Mouse (Mus musculus) midbrain, embryonic 12.5 days (tissue): ENCODE results near the gene Fbxl7. TPM values are rescaled to one million over a fixed set of nuclear protein-coding genes. Genes with fewer than 3 reads are reported as not detected.
A peak's percentile ranks its signal among the peaks of the same experiment; 100 is the strongest.

ENCODE experiments used
- ATAC-seq: fragments of 200-750 bp; cut with Nextera tagmentation; 2 replicates; pipeline ENCODE4 v1.8.0; 2017; ENCODE audit warnings: low read depth, moderate TSS enrichment, moderate library complexity; ENCODE audit not compliant: low FRiP score
- H3K27ac ChIP-seq: fragments of 300-500 bp; sonication (generic); replicated peaks from 2 replicates; pipeline ENCODE4 v1.5.1; 2016; ENCODE audit warnings: mild to moderate bottlenecking
- H3K27me3 ChIP-seq: fragments of 300-500 bp; sonication (generic); 2 replicates; pipeline ENCODE4 v1.6.1; 2016; ENCODE audit warnings: mild to moderate bottlenecking
- H3K36me3 ChIP-seq: fragments of 300-500 bp; sonication (generic); 2 replicates; pipeline ENCODE4 v1.6.1; 2016
- H3K4me1 ChIP-seq: fragments of 300-500 bp; sonication (generic); 2 replicates; pipeline ENCODE4 v1.6.1; 2016
- H3K4me2 ChIP-seq: fragments of 300-500 bp; sonication (generic); replicated peaks from 2 replicates; pipeline ENCODE4 v1.6.1; 2016; ENCODE audit warnings: mild to moderate bottlenecking, moderate library complexity
- H3K4me3 ChIP-seq: fragments of 300-500 bp; sonication (generic); 2 replicates; pipeline ENCODE4 v1.5.1; 2016; ENCODE audit warnings: mild to moderate bottlenecking
- H3K9ac ChIP-seq: fragments of 300-500 bp; sonication (generic); replicated peaks from 2 replicates; pipeline ENCODE4 v1.6.1; 2016; ENCODE audit warnings: mild to moderate bottlenecking, moderate library complexity
- H3K9me3 ChIP-seq: fragments of 300-500 bp; sonication (generic); 2 replicates; pipeline ENCODE4 v1.6.1; 2016; ENCODE audit warnings: mild to moderate bottlenecking
- WGBS: fragments of 180-500 bp; shearing (Covaris S2); methylation state at CpG from one replicate; pipeline ENCODE4 v1.1.7; 2016; 5-methylcytosine and 5-hydroxymethylcytosine counted together
- polyA plus RNA-seq: library from polyadenylated mRNA; unstranded; fragments of >200 nt; fragmentation: Nextera tagmentation; extraction: Ambion mirVana; gene quantifications from 2 replicates; pipeline ENCODE4 v1.2.1, GENCODE M21; 2016

Fbxl7 gene
- polyA plus RNA-seq, 1 experiment from 2014 or later, result 27.2 TPM

DNA sequence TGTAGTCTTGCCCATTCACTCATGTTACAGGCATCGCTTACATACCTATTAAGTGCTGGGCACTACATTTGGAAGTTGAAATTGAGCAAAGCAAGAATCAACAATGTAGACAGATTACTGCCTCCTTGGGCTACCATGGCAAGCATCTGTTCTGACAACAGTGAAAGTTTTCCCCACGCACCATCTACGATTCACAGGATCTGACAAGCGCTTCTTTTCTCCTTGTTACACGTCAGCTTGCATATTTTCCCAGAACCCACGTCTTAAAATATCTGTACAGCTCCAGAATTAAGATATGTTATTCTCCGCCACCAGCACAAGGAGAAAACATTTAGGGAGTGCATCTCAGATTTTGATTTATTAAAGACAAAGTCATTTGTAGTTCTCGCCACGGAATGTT, 213.1 kb downstream of the Fbxl7 start:
- 94% methylated on average over 9 of the region's 9 CpGs for WGBS
- Histone ChIP-seq H3K27ac (no peak overlapping the region), H3K27me3 (no peaks in the 10 kb centered on the region), H3K36me3 (no peaks in the 10 kb centered on the region), H3K4me3 (no peak overlapping the region), H3K4me2 (no peak overlapping the region), H3K9me3 (no peaks in the 10 kb centered on the region), H3K9ac (no peak overlapping the region), H3K4me1 (no peaks in the 10 kb centered on the region)
- no peak for ATAC-seq

GRCm38 (mm10) chr15:26673239-26673859, 222.0 kb downstream of the Fbxl7 start:
- 85% methylated on average over 5 of the region's 5 CpGs for WGBS

DNA sequence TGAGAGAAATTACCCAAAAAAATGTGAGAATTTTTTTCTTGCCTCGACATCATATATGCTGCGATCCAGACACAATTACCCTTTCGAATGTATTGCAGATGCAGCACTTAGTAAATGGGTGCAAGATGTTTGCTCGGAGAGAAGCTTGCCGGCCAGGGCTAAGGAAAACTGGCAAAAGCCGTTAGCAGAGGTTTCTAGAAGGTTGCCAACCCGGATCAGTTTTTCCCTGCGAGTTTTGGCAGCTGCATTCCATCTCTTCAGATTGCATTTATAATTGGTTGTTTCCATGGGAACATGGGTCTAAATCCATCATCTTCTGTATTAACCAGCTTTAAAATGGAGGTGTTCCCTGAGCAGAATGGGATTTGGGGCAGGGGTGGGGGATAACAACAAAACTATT, 240.4 kb downstream of the Fbxl7 start:
- 77% methylated on average over 8 of the region's 8 CpGs for WGBS
- no peak for ATAC-seq
- H3K9ac ChIP-seq, result no peak overlapping the region

More at GRCm38 (mm10) chr15:26673239-26673859, 222.0 kb downstream of the Fbxl7 start:
- no peak for ATAC-seq
- Histone ChIP-seq H3K4me1 (no peaks in the 10 kb centered on the region; the same call in 1 of the 2 replicates), H3K27ac (no peak overlapping the region), H3K4me2 (no peak overlapping the region), H3K36me3 (no peaks in the 10 kb centered on the region), H3K27me3 (no peaks in the 10 kb centered on the region), H3K9me3 (no peaks in the 10 kb centered on the region), H3K4me3 (no peak overlapping the region), H3K9ac (no peak overlapping the region)

GRCm38 (mm10) chr15:26642563-26642962, 252.8 kb downstream of the Fbxl7 start:
- ATAC-seq, result no peak
- Histone ChIP-seq H3K4me1 (0 out of 2 replicates have a peak, but pooled peaks cover 3% of the 10 kb centered on the region), H3K4me2 (no peak overlapping the region), H3K27me3 (no peaks in the 10 kb centered on the region), H3K4me3 (no peak overlapping the region), H3K9me3 (no peaks in the 10 kb centered on the region), H3K9ac (no peak overlapping the region), H3K36me3 (no peaks in the 10 kb centered on the region), H3K27ac (no peak overlapping the region)
- WGBS, result 88% methylated on average over 4 of the region's 4 CpGs

More for the DNA sequence above, 240.4 kb downstream of the Fbxl7 start:
- no peaks in the 10 kb centered on the region; the same call in 1 of the 2 replicates for H3K4me1 ChIP-seq
- no peaks in the 10 kb centered on the region for H3K9me3 ChIP-seq
- H3K27me3 ChIP-seq, result no peaks in the 10 kb centered on the region
- H3K4me3 ChIP-seq, result no peak overlapping the region
- no peak overlapping the region for H3K27ac ChIP-seq
- H3K36me3 ChIP-seq, result no peaks in the 10 kb centered on the region
- H3K4me2 ChIP-seq, result no peak overlapping the region

DNA sequence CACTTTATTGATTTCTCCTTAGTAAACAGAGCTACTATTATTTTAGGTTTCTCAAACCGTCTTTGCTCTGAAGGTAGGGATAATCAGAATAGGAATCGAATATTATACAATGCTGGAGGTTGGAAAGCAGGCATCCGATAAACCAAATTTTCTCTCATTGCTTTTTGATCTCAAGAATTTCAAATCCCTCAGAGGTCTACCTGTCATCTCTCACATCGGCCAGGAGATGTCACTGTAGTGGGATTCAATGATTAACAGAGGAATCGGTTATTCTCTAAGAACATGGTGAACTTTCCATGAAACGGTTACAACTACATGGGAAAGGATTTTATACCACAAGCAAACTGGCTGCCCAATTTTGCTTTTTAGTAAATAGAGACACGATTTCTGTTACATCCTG, 255.7 kb downstream of the Fbxl7 start:
- Histone ChIP-seq H3K27me3 (no peaks in the 10 kb centered on the region), H3K4me2 (no peak overlapping the region), H3K4me3 (no peak overlapping the region), H3K9me3 (no peaks in the 10 kb centered on the region), H3K4me1 (no peaks in the 10 kb centered on the region), H3K36me3 (no peaks in the 10 kb centered on the region), H3K27ac (no peak overlapping the region), H3K9ac (no peak overlapping the region)
- ATAC-seq, result no peak
- 75% methylated on average over 7 of the region's 7 CpGs for WGBS

DNA sequence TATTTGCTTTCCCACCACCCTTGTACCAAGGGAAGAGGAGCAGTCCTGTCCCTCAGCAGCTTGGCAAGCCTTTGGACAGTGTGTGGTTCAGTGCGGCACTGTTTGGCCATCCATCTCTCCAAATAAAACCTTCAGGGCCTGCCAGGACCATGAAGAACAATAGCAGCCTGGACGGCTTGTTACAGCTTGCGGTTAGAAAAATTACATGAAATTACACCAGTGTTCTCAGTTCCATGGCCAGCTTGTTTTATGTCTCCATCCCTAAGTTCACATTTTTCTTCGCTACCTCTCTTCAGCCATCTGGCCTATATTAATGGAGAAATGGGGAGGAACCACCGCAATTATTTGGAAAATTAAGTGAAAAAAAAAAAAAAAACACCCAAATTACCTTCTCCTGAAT, 259.8 kb downstream of the Fbxl7 start:
- H3K9ac ChIP-seq, result no peak overlapping the region
- H3K4me3 ChIP-seq, result no peak overlapping the region
- H3K4me1 ChIP-seq, result no peaks in the 10 kb centered on the region
- H3K27me3 ChIP-seq, result no peaks in the 10 kb centered on the region
- no peak overlapping the region for H3K4me2 ChIP-seq
- no peak for ATAC-seq
- H3K9me3 ChIP-seq, result no peaks in the 10 kb centered on the region
- H3K27ac ChIP-seq, result no peak overlapping the region
- WGBS, result 79% methylated on average over 5 of the region's 5 CpGs
- no peaks in the 10 kb centered on the region for H3K36me3 ChIP-seq

DNA sequence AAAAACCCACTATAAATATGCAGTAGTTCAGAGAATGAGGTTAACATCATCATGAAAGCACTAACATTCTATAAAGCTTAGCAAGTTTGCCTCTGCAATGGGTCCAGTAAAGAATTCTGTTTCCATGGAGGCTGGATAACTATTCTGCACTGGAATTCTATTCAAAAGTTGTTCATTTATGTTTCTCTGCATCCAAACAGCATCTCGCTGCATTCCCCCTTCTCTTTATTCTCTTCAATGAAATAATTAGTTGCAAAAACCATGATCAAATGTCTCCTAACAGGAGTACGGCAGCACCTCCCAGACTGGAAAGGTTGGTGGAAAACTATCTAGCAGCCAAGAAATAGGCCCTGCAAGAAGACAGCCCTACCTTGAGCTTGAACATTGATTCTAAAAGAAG, 267.2 kb downstream of the Fbxl7 start:
- H3K27ac ChIP-seq, result no peak overlapping the region
- no peak overlapping the region for H3K4me3 ChIP-seq
- no peaks in the 10 kb centered on the region for H3K27me3 ChIP-seq
- no peaks in the 10 kb centered on the region for H3K9me3 ChIP-seq
- WGBS, result 31% methylated on average over 2 of the region's 2 CpGs
- H3K9ac ChIP-seq, result no peak overlapping the region
- no peaks in the 10 kb centered on the region for H3K4me1 ChIP-seq
- no peak for ATAC-seq
- H3K36me3 ChIP-seq, result no peaks in the 10 kb centered on the region
- no peak overlapping the region for H3K4me2 ChIP-seq

DNA sequence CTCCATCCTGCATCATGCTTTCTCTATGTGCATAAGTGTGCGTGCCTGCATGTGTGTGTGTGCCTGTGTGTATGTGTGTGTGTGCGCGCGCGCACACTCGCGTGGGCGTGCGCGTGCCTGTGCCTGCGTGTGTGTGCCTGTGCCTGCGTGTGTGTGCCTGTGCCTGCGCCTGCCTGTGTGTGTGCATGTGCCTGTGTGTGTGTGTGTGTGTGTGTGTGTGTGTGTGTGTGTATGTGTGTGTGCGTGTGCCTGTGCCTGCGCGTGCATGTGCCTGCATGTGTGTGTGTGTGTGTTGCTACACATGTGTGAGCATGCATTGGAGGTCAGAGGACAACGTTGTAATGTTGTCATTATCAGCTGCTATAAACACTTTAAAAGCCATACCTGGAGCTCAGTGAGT, 272.1 kb downstream of the Fbxl7 start:
- H3K4me3 ChIP-seq, result no peak overlapping the region
- no peak overlapping the region for H3K4me2 ChIP-seq
- H3K36me3 ChIP-seq, result no peaks in the 10 kb centered on the region
- no peaks in the 10 kb centered on the region for H3K9me3 ChIP-seq
- H3K27me3 ChIP-seq, result no peaks in the 10 kb centered on the region
- H3K27ac ChIP-seq, result no peak overlapping the region
- H3K9ac ChIP-seq, result no peak overlapping the region
- no peak for ATAC-seq
- WGBS, result 94% methylated on average over 16 of the region's 17 CpGs
- no peaks in the 10 kb centered on the region for H3K4me1 ChIP-seq

- ATAC-seq, result peak; percentile 75; the same call in 1 of the 2 replicates
- Histone ChIP-seq H3K4me1 (no peaks in the 10 kb centered on the region), H3K4me3 (no peak overlapping the region), H3K4me2 (no peak overlapping the region), H3K27ac (no peak overlapping the region), H3K9me3 (no peaks in the 10 kb centered on the region), H3K36me3 (no peaks in the 10 kb centered on the region), H3K9ac (no peak overlapping the region), H3K27me3 (no peaks in the 10 kb centered on the region)
- WGBS, result 42% methylated on average over 5 of the region's 5 CpGs
These were observed 275.1 kb downstream of the Fbxl7 start for GRCm38 (mm10) chr15:26620279-26620678.

- H3K4me3 ChIP-seq, result no peak overlapping the region
- WGBS, result 62% methylated on average over 7 of the region's 7 CpGs
- ATAC-seq, result 0 out of 2 replicates have a peak, but pooled peaks have one; percentile 23
- H3K27me3 ChIP-seq, result no peaks in the 10 kb centered on the region
- H3K4me2 ChIP-seq, result no peak overlapping the region
- H3K27ac ChIP-seq, result no peak overlapping the region
- no peaks in the 10 kb centered on the region for H3K9me3 ChIP-seq
- H3K9ac ChIP-seq, result no peak overlapping the region
- no peaks in the 10 kb centered on the region for H3K4me1 ChIP-seq
- H3K36me3 ChIP-seq, result no peaks in the 10 kb centered on the region
These were observed 276.2 kb downstream of the Fbxl7 start for GRCm38 (mm10) chr15:26619221-26619620.

GRCm38 (mm10) chr15:26596239-26596638, 299.1 kb downstream of the Fbxl7 start:
- no peaks in the 10 kb centered on the region for H3K36me3 ChIP-seq
- H3K4me2 ChIP-seq, result no peak overlapping the region
- WGBS, result 91% methylated on average over 3 of the region's 3 CpGs
- H3K4me1 ChIP-seq, result no peaks in the 10 kb centered on the region
- H3K27ac ChIP-seq, result no peak overlapping the region
- H3K4me3 ChIP-seq, result no peak overlapping the region
- H3K27me3 ChIP-seq, result no peaks in the 10 kb centered on the region
- ATAC-seq, result no peak
- H3K9ac ChIP-seq, result no peak overlapping the region
- no peaks in the 10 kb centered on the region for H3K9me3 ChIP-seq

DNA sequence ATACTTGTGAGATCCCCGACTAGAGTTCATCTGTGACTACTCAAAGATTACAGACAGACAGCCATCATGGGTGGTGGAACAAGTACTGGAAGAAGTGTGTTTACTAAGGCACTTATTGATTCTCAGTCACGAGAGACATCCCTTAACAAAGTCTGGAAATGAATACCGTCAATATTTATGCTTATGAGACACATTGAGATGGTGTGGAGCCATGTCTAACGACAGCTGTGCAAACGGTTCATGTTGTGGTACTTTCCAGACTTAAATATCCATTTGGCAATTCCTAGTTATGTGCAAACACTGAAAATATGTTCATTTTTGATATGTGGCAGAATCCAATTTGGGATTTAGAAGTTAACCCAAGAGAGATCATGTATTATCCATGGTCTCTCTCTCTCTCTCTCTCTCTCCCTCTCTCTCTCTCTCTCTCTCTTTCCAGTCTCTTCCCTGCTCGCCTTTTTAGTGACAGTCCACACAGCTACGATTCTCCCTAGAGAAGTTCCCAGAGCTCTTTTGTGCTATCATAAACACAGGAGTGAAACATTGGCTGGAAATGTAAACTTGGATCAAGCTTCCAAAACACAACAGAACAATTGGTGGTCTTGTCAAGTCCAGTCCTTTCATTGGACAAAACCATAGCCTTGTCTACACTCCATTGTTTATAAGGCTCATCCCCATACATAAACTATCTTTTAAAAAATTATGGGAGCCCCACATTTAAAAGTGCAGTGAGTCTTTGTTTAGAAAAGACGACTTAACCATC, 315.3 kb downstream of the Fbxl7 start:
- no peak for ATAC-seq
- no peaks in the 10 kb centered on the region for H3K4me1 ChIP-seq
- H3K9ac ChIP-seq, result no peak overlapping the region
- no peaks in the 10 kb centered on the region for H3K27me3 ChIP-seq
- no peak overlapping the region for H3K27ac ChIP-seq
- H3K4me2 ChIP-seq, result no peak overlapping the region
- 84% methylated on average over 8 of the region's 8 CpGs for WGBS
- no peak overlapping the region for H3K4me3 ChIP-seq
- H3K36me3 ChIP-seq, result no peaks in the 10 kb centered on the region
- no peaks in the 10 kb centered on the region for H3K9me3 ChIP-seq
